Mouse (Mus musculus): ENCODE data around the gene Cep135.

Cep135 gene

GRCm38 (mm10) chr5:76642076-76642475, 53.6 kb downstream of the Cep135 start:
- in situ Hi-C loops (cut with MboI; ENCODE audit: low sequenced_read_pairs) = no loop called here

- in situ Hi-C loops (cut with MboI; ENCODE audit: low sequenced_read_pairs) = no loop called here
Measured at GRCm38 (mm10) chr5:76644234-76644633, 55.7 kb downstream of the Cep135 start.

- in situ Hi-C loops (cut with MboI; ENCODE audit: low sequenced_read_pairs) = no loop called here
Measured at GRCm38 (mm10) chr5:76645091-76645868, 56.8 kb downstream of the Cep135 start.

DNA sequence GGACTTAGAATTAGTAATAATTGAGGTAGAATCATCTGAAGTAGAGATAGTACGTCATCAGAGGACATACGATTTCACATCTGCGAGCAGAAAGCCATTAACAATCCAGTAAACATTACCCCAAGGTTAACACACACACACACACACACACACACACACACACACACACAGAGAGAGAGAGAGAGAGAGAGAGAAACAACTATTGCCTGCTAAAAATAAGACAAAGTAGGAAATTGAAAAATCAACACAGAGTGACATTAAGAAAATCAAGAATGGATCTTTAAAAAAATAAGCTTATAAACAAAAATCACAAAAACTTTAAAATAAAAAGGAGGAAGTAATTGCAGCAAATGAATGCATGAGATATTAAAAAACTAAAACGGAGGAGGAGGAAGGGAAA, 61.4 kb downstream of the Cep135 start:
- in situ Hi-C loops (cut with MboI; ENCODE audit: low sequenced_read_pairs) = no loop called here

GRCm38 (mm10) chr5:76651151-76651725, 62.7 kb downstream of the Cep135 start:
- in situ Hi-C loops (cut with MboI; ENCODE audit: low sequenced_read_pairs) = no loop called here

DNA sequence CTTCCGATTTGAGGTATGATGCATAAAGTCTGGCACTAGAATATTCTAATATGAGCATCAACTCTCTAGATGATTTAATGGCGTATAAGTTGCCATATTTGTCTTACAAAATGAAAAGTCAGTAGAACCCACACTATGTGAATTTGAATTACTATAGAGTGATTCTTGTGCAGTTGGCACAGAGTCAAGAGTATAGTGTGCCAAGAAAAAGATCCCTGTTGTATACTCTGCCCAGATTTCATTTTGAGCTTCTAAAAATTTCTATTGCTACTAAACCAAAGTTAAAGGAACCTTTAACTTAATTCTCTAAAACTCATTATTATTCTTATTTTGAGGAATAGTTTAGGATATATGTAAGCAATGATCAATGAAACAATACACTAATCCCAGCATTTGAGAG, 67.7 kb downstream of the Cep135 start, which contains the start of gene C530008M17Rik:
Gene C530008M17Rik (plus strand): TSS at position 301 of the 400 bp plus-strand sequence.
- in situ Hi-C loops (cut with MboI; ENCODE audit: low sequenced_read_pairs) = no loop called here

DNA sequence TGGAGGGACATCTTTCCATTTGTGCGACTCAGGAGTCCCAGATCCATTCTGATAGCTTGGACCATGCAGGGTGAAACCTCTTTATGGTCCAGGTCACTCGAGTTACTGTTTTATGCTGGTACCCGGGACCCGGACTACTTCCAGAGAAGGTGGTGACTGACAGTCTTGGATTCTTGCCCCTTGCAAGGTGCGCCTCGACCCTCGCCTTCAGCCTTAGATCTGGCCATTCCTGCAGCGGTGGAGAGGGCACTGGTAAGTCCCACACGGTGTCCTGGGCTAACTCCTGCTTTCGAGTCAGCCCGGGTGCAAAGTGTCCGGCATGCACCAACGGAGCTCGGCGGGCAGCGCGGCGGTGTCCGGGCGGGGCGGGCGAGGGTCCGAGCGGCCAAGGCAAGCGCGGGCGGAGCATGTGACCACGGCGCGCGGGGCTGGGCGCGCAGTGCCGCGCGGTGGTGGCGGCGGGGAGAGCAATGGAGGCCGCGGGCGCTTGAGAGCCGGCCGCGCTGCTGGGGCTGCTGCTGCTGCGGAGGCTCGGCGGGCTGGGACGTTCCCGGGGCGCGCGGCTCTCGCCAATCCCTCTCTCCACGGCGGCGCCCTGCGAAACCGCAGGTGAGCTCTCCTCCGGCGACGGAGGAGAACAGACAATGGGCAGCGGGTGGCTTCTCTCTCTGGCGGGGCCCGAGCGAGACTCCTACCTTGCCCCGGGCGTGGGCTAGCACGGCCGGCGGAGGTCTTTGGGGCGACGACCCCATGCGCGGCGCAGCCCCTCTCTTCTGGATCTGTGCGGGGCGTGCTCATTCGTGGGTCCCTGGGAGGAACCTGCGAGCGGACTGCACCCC, 69.0 kb downstream of the Cep135 start:
- in situ Hi-C loops (cut with MboI; ENCODE audit: low sequenced_read_pairs) = no loop called here

- in situ Hi-C loops (cut with MboI; ENCODE audit: low sequenced_read_pairs) = no loop called here
Measured at GRCm38 (mm10) chr5:76658084-76658934, 69.8 kb downstream of the Cep135 start.

GRCm38 (mm10) chr5:76659958-76660635, 71.6 kb downstream of the Cep135 start:
- in situ Hi-C loops (cut with MboI; ENCODE audit: low sequenced_read_pairs) = no loop called here

DNA sequence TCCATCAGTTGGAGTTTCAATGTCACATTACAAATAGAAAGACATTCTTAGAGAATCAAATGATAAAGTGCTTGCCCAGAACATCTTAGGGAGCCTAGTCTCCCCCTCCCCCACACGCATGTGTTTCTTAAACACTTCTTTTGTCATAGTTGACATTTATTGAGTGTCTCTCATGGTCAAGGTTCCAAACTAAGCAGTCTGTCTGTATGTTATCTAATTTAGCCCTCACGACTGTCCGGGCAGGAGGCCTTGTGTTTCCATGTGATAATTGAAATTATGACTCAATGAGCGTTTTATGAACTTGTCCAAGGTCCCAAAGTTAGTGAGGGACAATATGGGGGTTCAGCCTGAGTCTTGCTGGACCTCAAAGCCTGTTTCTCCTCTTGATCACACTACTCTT, 72.8 kb downstream of the Cep135 start:
- in situ Hi-C loops (cut with MboI; ENCODE audit: low sequenced_read_pairs) = no loop called here

DNA sequence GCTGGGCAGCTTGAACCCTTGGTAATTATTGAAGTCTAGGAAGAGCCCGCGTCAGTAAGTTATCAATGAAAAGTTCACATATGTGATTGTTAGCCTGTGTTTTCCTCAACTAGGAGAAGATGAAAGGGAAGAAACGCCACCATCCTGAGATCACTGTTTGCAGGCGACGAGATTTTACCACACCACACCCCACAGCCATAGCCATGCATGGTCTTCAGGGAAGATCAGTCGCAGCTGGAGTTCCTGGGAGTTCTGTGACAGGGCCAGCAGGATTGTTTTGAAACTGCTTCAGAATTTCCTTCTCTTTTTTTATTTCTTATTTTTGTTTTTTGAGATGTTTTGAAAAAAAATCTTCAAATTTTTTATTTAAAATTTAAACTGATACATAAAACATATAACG, 76.4 kb downstream of the Cep135 start:
- in situ Hi-C loops (cut with MboI; ENCODE audit: low sequenced_read_pairs) = no loop called here

DNA sequence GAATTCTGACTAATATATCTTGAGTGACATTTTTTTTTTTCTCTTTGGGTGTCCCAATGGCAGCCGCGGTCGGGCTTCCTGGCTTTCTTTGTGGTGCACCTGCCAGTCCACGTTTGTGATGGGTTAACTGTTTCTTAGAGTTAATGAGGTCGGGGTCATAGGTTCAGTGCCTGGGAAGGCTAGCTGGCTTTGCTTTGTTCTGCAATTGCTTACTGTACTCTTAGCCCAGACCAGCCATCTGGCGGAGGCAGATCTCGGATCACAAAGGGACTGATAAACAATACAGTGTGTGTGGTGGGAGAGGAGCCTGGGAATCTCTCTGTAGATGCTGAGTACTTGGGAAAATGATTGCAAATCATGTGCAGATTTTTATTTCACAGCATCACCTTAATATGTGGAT, 76.9 kb downstream of the Cep135 start:
- in situ Hi-C loops (cut with MboI; ENCODE audit: low sequenced_read_pairs) = no loop called here

DNA sequence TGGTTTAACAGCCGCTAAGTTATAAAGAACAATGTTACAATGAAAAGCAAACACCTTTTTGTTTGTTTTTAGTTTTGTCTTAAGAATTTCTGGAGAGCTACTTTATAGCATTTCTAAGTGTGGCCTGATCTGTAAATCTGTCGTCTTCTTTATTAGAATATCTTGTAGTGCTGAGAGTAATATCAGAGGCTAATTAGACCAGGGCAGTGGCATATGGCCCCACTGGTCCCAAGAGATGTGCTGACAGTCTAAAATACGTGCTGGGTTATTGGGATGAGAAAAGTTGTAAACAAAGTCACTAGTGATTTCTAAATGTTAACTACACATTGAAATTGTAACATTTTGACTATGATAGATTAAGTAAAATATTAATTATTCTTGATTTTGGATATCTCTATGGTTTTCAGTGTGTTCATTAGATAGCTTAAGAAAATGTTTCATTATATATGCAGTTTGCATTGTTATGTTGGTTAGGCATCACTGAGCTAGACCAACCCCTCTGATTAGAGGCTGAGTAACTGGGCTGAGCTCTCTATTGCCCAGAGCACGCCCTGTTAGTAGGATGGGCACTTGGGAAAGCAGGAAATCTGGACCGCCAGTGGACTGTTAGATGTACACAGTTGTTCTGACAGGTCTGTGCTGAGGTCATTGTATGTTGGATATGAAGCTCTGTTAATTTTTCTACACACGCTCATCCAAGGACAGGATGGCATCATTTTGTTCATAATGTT, 77.7 kb downstream of the Cep135 start:
- in situ Hi-C loops (cut with MboI; ENCODE audit: low sequenced_read_pairs) = no loop called here

DNA sequence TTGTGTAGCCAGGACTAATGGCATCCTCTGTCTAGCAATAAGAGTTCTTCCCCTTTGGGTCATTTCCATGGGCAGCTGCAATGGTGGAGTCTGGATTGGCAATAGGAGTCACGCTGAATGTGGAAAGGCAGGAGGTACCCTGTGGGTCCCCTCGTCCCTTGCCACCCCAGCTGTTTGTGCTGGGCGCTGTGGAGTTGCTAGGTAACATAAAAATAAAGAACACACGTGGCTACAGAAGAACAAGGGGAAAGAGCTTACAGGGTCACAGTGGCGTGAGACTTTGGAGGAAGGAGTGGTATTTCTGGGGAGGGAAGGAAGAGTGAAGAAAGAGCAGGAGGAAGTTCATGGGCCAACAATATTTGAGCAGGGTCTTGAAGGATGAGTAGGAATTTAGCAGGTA, 79.6 kb downstream of the Cep135 start:
- in situ Hi-C loops (cut with MboI; ENCODE audit: low sequenced_read_pairs) = no loop called here

DNA sequence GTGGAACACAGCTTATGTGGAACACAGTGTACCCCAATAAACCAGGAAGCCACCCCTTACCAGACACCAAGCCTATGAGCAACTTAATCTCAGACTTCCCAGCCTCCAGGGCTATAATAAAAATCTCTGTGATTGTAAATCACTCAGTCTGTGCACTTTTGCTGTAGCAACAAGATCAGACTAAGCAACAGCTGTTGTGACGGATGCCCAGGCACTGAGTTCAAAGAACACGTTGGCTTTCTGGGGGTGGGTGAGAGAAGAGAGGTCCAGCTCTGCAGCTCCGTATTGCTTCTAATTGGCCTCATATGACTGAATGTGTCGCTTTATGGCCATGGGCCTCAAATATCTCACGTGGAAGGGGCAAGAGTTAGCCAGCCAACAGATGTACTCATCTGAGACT, 80.0 kb downstream of the Cep135 start:
- in situ Hi-C loops (cut with MboI; ENCODE audit: low sequenced_read_pairs) = no loop called here

- in situ Hi-C loops (cut with MboI; ENCODE audit: low sequenced_read_pairs) = no loop called here
Measured at GRCm38 (mm10) chr5:76670183-76670582, 81.7 kb downstream of the Cep135 start.

GRCm38 (mm10) chr5:76674022-76674653, 85.6 kb downstream of the Cep135 start:
- in situ Hi-C loops (cut with MboI; ENCODE audit: low sequenced_read_pairs) = no loop called here

GRCm38 (mm10) chr5:76675369-76675768, 86.9 kb downstream of the Cep135 start:
- in situ Hi-C loops (cut with MboI; ENCODE audit: low sequenced_read_pairs) = no loop called here

- in situ Hi-C loops (cut with MboI; ENCODE audit: low sequenced_read_pairs) = no loop called here
Measured at GRCm38 (mm10) chr5:76680959-76681358, 92.5 kb downstream of the Cep135 start.
